Mouse (Mus musculus): Measurements from ENCODE around the gene Trim8.

DNA sequence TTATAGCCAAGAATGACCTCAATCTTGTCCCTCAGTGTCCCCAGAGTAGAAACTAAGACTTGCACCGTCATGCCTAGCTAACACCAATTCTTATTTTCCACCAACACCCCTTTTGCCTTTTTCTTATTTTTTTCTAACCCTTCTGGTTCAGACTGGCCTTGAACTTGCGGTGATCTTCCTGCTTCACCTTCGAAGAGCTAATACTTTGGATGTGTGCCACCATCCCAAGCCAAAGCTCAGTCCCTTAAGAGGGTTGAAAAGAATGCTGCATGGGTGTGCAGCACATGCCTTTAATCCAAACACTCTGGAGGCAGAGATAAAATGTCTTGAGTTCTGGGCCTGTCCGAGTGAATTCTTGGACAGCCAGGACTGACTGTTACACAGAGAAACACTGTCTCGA is 8.9 kb downstream of the Trim8 start:
- no peak for TF ChIP-seq CTCF (IDR thresholded peaks at IDR 0.05)
- no peak for TF ChIP-seq EP300 (IDR thresholded peaks at IDR 0.05)

Measured in lung, postnatal 0 days (tissue).